Mouse (Mus musculus) kidney, postnatal 0 days (tissue): ENCODE measurements around the gene Appbp2. TPM values are rescaled to one million over a fixed set of nuclear protein-coding genes. Genes with fewer than 3 reads are reported as not detected.
"Not testable (repeated sequence)": the region's sequence is repeated elsewhere in the genome, so short reads cannot be mapped to it uniquely, and the experiment has no call there.

Experiments used
- ATAC-seq: fragments of 200-750 bp; cut with Nextera tagmentation; replicated peaks from 2 replicates; pipeline ENCODE4 v1.8.0; 2017; ENCODE audit warnings: low read depth, moderate number of reproducible peaks, moderate TSS enrichment, moderate library complexity; ENCODE audit not compliant: low FRiP score
- DNase-seq: peaks from one replicate; pipeline ENCODE4 v3.0.0-alpha.2; 2016; ENCODE audit warnings: low spot score
- H3K27ac ChIP-seq: fragments of 300-500 bp; sonication (generic); 2 replicates; pipeline ENCODE4 v1.5.1; 2014; ENCODE audit warnings: mild to moderate bottlenecking
- H3K27me3 ChIP-seq: fragments of 300-500 bp; sonication (generic); 2 replicates; pipeline ENCODE4 v1.6.1; 2014; ENCODE audit warnings: low read length, mixed read lengths; ENCODE audit not compliant: insufficient read depth
- H3K36me3 ChIP-seq: fragments of 300-500 bp; sonication (generic); 2 replicates; pipeline ENCODE4 v1.6.1; 2014; ENCODE audit warnings: low read length, mixed read lengths; ENCODE audit not compliant: insufficient read depth
- H3K4me1 ChIP-seq: fragments of 300-500 bp; sonication (generic); replicated peaks from 2 replicates; pipeline ENCODE4 v1.6.1; 2014; ENCODE audit warnings: antibody characterized with exemption, low read length, mixed read lengths; ENCODE audit not compliant: insufficient read depth
- H3K4me2 ChIP-seq: fragments of 300-500 bp; sonication (generic); 2 replicates; pipeline ENCODE4 v1.6.1; 2014; ENCODE audit warnings: mild to moderate bottlenecking, low read length, moderate library complexity, mixed read lengths
- H3K4me3 ChIP-seq: fragments of 300-500 bp; sonication (generic); replicated peaks from 2 replicates; pipeline ENCODE4 v1.5.1; 2014; ENCODE audit warnings: low read depth, low read length
- H3K9ac ChIP-seq: fragments of 300-500 bp; sonication (generic); 2 replicates; pipeline ENCODE4 v1.6.1; 2014; ENCODE audit warnings: low read depth, low read length
- H3K9me3 ChIP-seq: fragments of 300-500 bp; sonication (generic); replicated peaks from 2 replicates; pipeline ENCODE4 v1.6.1; 2016; ENCODE audit warnings: low read length, inconsistent platforms, mixed read lengths
- CTCF ChIP-seq: IDR thresholded peaks from 2 replicates; pipeline ENCODE4 v1.5.1; 2016; ENCODE audit warnings: antibody characterized with exemption, low read depth, mild to moderate bottlenecking, moderate library complexity
- WGBS: fragments of 180-500 bp; shearing (Covaris S2); extraction: QIAGEN DNeasy Blood & Tissue Kit; methylation state at CpG from one replicate; pipeline ENCODE4 v1.1.7; 2014; 5-methylcytosine and 5-hydroxymethylcytosine counted together
- polyA plus RNA-seq: library from polyadenylated mRNA; unstranded; fragments of >200 nt; fragmentation: Nextera tagmentation; extraction: Ambion mirVana; gene quantifications from 2 replicates; pipeline ENCODE4 v1.2.1, GENCODE M21; 2015

Appbp2 gene
- polyA plus RNA-seq, 1 experiment from 2014 or later = 38.9 TPM

GRCm38 (mm10) chr11:85177761-85178160 lies 57.2 kb downstream of the Appbp2 start:
- Histone ChIP-seq H3K27ac (no peak overlapping the region), H3K9me3 (no peaks in the 10 kb centered on the region), H3K27me3 (no peaks in the 10 kb centered on the region), H3K9ac (no peak overlapping the region), H3K4me3 (no peak overlapping the region), H3K4me1 (no peaks in the 10 kb centered on the region), H3K36me3 (no peaks in the 10 kb centered on the region), H3K4me2 (no peak overlapping the region)
- 70% methylated on average over 6 of the region's 6 CpGs for WGBS
- no peak for ATAC-seq
- no peak for TF ChIP-seq CTCF
- no peak for DNase-seq

- DNase-seq (no peak), ATAC-seq (no peak)
- Histone ChIP-seq H3K36me3 (no peaks in the 10 kb centered on the region), H3K27ac (no peak overlapping the region), H3K4me3 (no peak overlapping the region), H3K27me3 (no peaks in the 10 kb centered on the region), H3K4me2 (no peak overlapping the region), H3K4me1 (no peaks in the 10 kb centered on the region), H3K9me3 (no peaks in the 10 kb centered on the region), H3K9ac (no peak overlapping the region)
- no peak for TF ChIP-seq CTCF
- 86% methylated on average over 3 of the region's 3 CpGs for WGBS
Observed at GRCm38 (mm10) chr11:85175941-85176340, 59.0 kb downstream of the Appbp2 start.

GRCm38 (mm10) chr11:85170833-85171232 lies 64.1 kb downstream of the Appbp2 start:
- Histone ChIP-seq H3K4me3 (no peak overlapping the region), H3K27ac (peak overlapping the region; percentile 50), H3K36me3 (no peaks in the 10 kb centered on the region), H3K9ac (0 out of 2 replicates have a peak overlapping the region, but pooled peaks have one; percentile 35), H3K27me3 (no peaks in the 10 kb centered on the region), H3K9me3 (no peaks in the 10 kb centered on the region), H3K4me2 (peak overlapping the region; percentile 59), H3K4me1 (no peaks in the 10 kb centered on the region)
- ATAC-seq (no peak), DNase-seq (no peak)
- WGBS = 23% methylated on average over 2 of the region's 2 CpGs
- TF ChIP-seq CTCF = no peak

GRCm38 (mm10) chr11:85170058-85170740 lies 64.7 kb downstream of the Appbp2 start, which contains the start of gene 1700125H20Rik:
Gene 1700125H20Rik, plus strand, starts transcription at chr11:85170404.
- no peaks in the 10 kb centered on the region for H3K9me3 ChIP-seq
- no peaks in the 10 kb centered on the region for H3K36me3 ChIP-seq
- peak; percentile 83; the same call in 1 of the 2 replicates for ATAC-seq
- 0 out of 2 replicates have a peak within 1 kb of the TSS, but pooled peaks have one; percentile 35 for H3K9ac ChIP-seq
- WGBS = 11% methylated on average over 21 of the region's 21 CpGs
- H3K4me2 ChIP-seq = peak within 1 kb of the TSS; percentile 59
- peak within 1 kb of the TSS; percentile 50 for H3K27ac ChIP-seq
- H3K4me3 ChIP-seq = peak within 1 kb of the TSS; percentile 22; the same call in 1 of the 2 replicates
- TF ChIP-seq CTCF = peak; percentile 93
- H3K4me1 ChIP-seq = no peaks in the 10 kb centered on the region
- DNase-seq = peak; percentile 95
- H3K27me3 ChIP-seq = no peaks in the 10 kb centered on the region

- TF ChIP-seq CTCF = no peak
- Histone ChIP-seq H3K27ac (no peak overlapping the region), H3K4me1 (no peaks in the 10 kb centered on the region), H3K4me2 (no peak overlapping the region), H3K4me3 (no peak overlapping the region), H3K9ac (no peak overlapping the region), H3K27me3 (no peaks in the 10 kb centered on the region), H3K36me3 (no peaks in the 10 kb centered on the region), H3K9me3 (no peaks in the 10 kb centered on the region)
- DNase-seq (no peak), ATAC-seq (no peak)
- WGBS = 84% methylated on average over 1 of the region's 1 CpGs
Observed at GRCm38 (mm10) chr11:85167503-85167902, 67.4 kb downstream of the Appbp2 start.

GRCm38 (mm10) chr11:85164371-85164770 lies 70.6 kb downstream of the Appbp2 start:
- Histone ChIP-seq H3K36me3 (no peaks in the 10 kb centered on the region), H3K9me3 (no peaks in the 10 kb centered on the region), H3K4me3 (no peak overlapping the region), H3K4me2 (no peak overlapping the region), H3K4me1 (no peaks in the 10 kb centered on the region), H3K9ac (no peak overlapping the region), H3K27me3 (no peaks in the 10 kb centered on the region), H3K27ac (no peak overlapping the region)
- no peak for TF ChIP-seq CTCF
- DNase-seq (no peak), ATAC-seq (no peak)

- not testable (repeated sequence) for H3K9me3 ChIP-seq, DNase-seq, H3K36me3 ChIP-seq, H3K4me1 ChIP-seq, ATAC-seq, H3K27me3 ChIP-seq, H3K4me3 ChIP-seq, H3K9ac ChIP-seq, H3K4me2 ChIP-seq, H3K27ac ChIP-seq
- 82% methylated on average over 1 of the region's 1 CpGs for WGBS
Observed at GRCm38 (mm10) chr11:85163014-85163413, 71.9 kb downstream of the Appbp2 start.
